Mouse (Mus musculus) heart, adult 2 months (tissue): Measurements from ENCODE around the gene Wwox. TPM values are rescaled to one million over a fixed set of nuclear protein-coding genes. Genes with fewer than 3 reads are reported as not detected.

Experiments used
- DNase-seq, 2 experiments: peaks; one replicate each; pipeline ENCODE4 v3.0.0; 2021
- H3K27ac ChIP-seq: fragments of 200-600 bp; 2 replicates; pipeline ENCODE4 v1.8.1; 2022
- H3K27me3 ChIP-seq: fragments of 200-500 bp; 2 replicates; pipeline ENCODE4 v1.6.1; 2012; ENCODE audit warnings: mild to moderate bottlenecking, low read length, inconsistent platforms, mixed read lengths; ENCODE audit not compliant: control insufficient read depth, insufficient read depth
- H3K36me3 ChIP-seq: fragments of 200-500 bp; 2 replicates; pipeline ENCODE4 v1.6.1; 2012; ENCODE audit warnings: low read length, inconsistent platforms; ENCODE audit not compliant: control insufficient read depth, insufficient read depth
- H3K4me1 ChIP-seq: fragments of 200-500 bp; 2 replicates; pipeline ENCODE4 v1.6.1; 2011; ENCODE audit warnings: low read length; ENCODE audit not compliant: control insufficient read depth, insufficient read depth
- H3K4me3 ChIP-seq: fragments of 200-600 bp; 2 replicates; pipeline ENCODE4 v1.8.1; 2022
- H3K79me2 ChIP-seq: fragments of 200-500 bp; replicated peaks from 2 replicates; pipeline ENCODE4 v1.6.1; 2012; ENCODE audit warnings: mild to moderate bottlenecking, inconsistent platforms, low read length, moderate library complexity, mixed read lengths; ENCODE audit not compliant: control insufficient read depth, insufficient read depth
- H3K9ac ChIP-seq: fragments of 200-500 bp; 2 replicates; pipeline ENCODE4 v1.6.1; 2012; ENCODE audit warnings: low read depth, mild to moderate bottlenecking, control low read depth, inconsistent platforms, low read length, mixed read lengths
- CTCF ChIP-seq: fragments of 200-600 bp; IDR thresholded peaks from 2 replicates; pipeline ENCODE4 v1.8.1; 2022; ENCODE audit warnings: antibody characterized with exemption, mild to moderate bottlenecking, moderate library complexity
- EP300 ChIP-seq: fragments of 200-500 bp; IDR thresholded peaks from 2 replicates; pipeline ENCODE4 v1.6.1; 2011; ENCODE audit warnings: low read depth, low read length, control low read depth; ENCODE audit not compliant: insufficient read depth
- POLR2A ChIP-seq: fragments of 200-500 bp; IDR thresholded peaks from 2 replicates; pipeline ENCODE4 v1.6.1; 2011; ENCODE audit warnings: mild to moderate bottlenecking, low read depth, low read length, control low read depth; ENCODE audit not compliant: insufficient read depth
- WGBS: fragments of 180-500 bp; shearing (Covaris S2); methylation state at CpG from one replicate; pipeline ENCODE4 v1.1.7; 2018; 5-methylcytosine and 5-hydroxymethylcytosine counted together
- intact Hi-C: fragments of 180-260 bp; cut with DNase I; formaldehyde crosslinking; loops from one replicate; pipeline ENCODE4 v1.15.1; 2025
- polyA plus RNA-seq: library from polyadenylated mRNA; depleted of rRNA; stranded (reverse); fragments of >200 nt; gene quantifications from 2 replicates; pipeline ENCODE4 v1.2.3, GENCODE M21; 2012
- total RNA-seq, 2 experiments: library from RNA; stranded (reverse); gene quantifications; 2 replicates each; pipeline ENCODE4 v1.2.3; 2021

The Wwox gene
- total and polyA plus RNA-seq, 3 experiments = 3.3 to 4.6 (median 4.6) TPM

DNA sequence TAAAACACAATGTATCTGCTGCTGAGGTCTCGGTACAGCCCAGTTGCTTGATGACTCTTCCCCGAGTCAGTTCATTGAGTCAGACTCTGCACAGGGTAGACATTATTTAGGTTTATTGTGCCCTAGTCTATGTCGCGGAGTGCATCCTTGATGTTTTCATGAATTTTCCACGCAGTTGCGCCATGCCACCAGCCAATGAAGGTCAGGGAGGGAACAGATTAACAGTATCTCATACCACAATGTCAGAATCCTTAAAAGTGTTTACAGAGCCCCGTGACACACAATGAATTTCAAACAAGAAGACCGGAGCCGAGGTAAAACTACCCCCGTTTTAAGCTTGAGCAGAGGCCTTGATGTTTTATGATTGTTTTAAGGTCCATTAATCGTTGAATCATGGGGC lies 561.3 kb downstream of the Wwox start:
- Histone ChIP-seq H3K79me2 (no peaks in the 10 kb centered on the region), H3K4me1 (no peaks in the 10 kb centered on the region), H3K9ac (no peak overlapping the region), H3K27me3 (no peaks in the 10 kb centered on the region), H3K36me3 (no peaks in the 10 kb centered on the region), H3K27ac (no peak overlapping the region), H3K4me3 (no peak overlapping the region)
- intact Hi-C loops = no loop called here
- no peak for DNase-seq
- WGBS = 97% methylated on average over 11 of the region's 11 CpGs
- TF ChIP-seq CTCF = no peak
- TF ChIP-seq POLR2A = no peak
- no peak for TF ChIP-seq EP300

- no peak for TF ChIP-seq POLR2A
- no peak for TF ChIP-seq EP300
- TF ChIP-seq CTCF = no peak
- H3K27ac ChIP-seq = no peak overlapping the region
- no peaks in the 10 kb centered on the region for H3K27me3 ChIP-seq
- peaks cover 6% of the 10 kb centered on the region; the same call in 1 of the 2 replicates for H3K4me1 ChIP-seq
- H3K36me3 ChIP-seq = no peaks in the 10 kb centered on the region
- WGBS = 82% methylated on average over 3 of the region's 3 CpGs
- DNase-seq = no peak
- H3K9ac ChIP-seq = no peak overlapping the region
- no peaks in the 10 kb centered on the region for H3K79me2 ChIP-seq
- intact Hi-C loops = no loop called here
- H3K4me3 ChIP-seq = no peak overlapping the region
Measured at GRCm38 (mm10) chr8:115005021-115005420, 565.6 kb downstream of the Wwox start.

DNA sequence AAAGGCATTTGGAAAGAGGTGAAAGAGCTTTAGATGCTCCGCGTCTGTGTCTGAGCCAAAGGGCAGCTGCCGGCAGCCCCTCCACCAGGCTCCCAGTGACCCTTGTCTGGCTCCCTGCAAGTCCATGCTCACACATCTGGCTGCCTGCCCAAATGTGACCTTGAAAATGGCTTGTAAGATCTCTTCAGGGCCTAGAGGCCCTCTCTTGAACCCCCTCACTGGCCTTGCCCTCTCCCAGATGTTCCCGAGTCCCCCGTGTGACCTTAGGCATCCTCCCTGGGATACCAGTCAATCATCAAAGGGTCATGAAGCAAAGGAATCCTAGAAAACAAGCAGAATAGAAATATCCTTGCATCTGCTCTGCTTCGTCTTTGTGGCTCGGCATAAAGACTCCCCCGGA lies 567.1 kb downstream of the Wwox start:
- peak in 1 of 2 experiments; percentile 11 for DNase-seq
- 73% methylated on average over 8 of the region's 8 CpGs for WGBS
- no peaks in the 10 kb centered on the region for H3K79me2 ChIP-seq
- H3K27me3 ChIP-seq = no peaks in the 10 kb centered on the region
- no peak overlapping the region for H3K9ac ChIP-seq
- H3K36me3 ChIP-seq = no peaks in the 10 kb centered on the region
- H3K4me3 ChIP-seq = no peak overlapping the region
- intact Hi-C loops = no loop called here
- no peak overlapping the region for H3K27ac ChIP-seq
- H3K4me1 ChIP-seq = peaks cover 6% of the 10 kb centered on the region; the same call in 1 of the 2 replicates
- TF ChIP-seq POLR2A = no peak
- TF ChIP-seq CTCF = no peak
- no peak for TF ChIP-seq EP300

GRCm38 (mm10) chr8:115007280-115007679 lies 567.8 kb downstream of the Wwox start:
- intact Hi-C loops = no loop called here
- Histone ChIP-seq H3K79me2 (no peaks in the 10 kb centered on the region), H3K27me3 (no peaks in the 10 kb centered on the region), H3K9ac (no peak overlapping the region), H3K4me3 (no peak overlapping the region), H3K36me3 (no peaks in the 10 kb centered on the region), H3K4me1 (peaks cover 6% of the 10 kb centered on the region; the same call in 1 of the 2 replicates), H3K27ac (no peak overlapping the region)
- no peak for DNase-seq
- WGBS = 50% methylated on average over 7 of the region's 7 CpGs
- TF ChIP-seq POLR2A = no peak
- TF ChIP-seq EP300 = no peak
- TF ChIP-seq CTCF = no peak

DNA sequence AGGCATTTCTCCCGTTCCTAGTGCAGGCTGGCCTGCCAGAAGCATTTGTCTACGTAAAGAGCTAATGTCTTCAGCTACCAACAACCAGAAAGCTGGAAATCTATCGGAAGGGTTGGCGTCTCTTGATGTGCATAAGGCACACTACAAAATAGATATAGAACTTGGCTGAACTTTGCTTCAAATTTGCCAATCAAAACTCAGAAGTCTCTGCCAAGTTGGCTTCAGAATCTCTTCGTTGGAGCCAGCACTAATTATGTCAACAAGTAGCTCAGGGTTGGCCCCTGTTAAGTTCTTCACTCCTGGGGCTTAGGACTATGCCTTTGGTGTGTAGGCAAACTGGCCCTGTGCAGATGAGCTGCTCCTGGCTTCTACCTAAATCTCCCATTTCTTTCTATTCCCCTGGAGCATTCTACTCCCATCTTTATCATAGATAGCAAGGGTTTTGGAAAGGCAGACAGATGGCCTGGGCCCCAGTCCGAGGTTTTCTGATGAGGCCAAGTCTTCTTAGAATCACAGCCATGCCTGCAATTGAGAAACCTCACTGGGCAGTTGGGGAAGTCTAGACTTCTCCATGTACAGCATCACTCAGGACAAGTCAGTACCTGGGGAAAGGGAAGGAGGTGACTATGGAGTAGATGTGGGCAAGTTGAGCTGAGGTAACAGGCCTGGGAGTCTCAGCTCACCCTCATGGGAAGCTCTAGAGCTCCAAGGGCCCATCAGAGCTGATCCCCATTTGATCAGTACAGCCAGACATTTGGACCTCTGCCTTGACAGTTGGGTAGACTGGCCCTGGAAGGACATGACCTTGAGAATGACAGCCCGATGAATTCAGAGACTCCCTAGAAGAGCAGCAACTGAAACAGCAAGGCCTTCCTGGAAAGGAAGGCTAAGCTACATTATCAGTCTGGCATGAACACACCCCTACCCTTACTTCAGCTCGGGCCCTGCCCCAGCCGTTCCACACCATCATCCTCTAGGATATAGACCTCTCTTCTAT lies 569.5 kb downstream of the Wwox start:
- Histone ChIP-seq H3K79me2 (no peaks in the 10 kb centered on the region), H3K9ac (no peak overlapping the region), H3K27ac (no peak overlapping the region), H3K36me3 (no peaks in the 10 kb centered on the region), H3K27me3 (no peaks in the 10 kb centered on the region), H3K4me1 (peaks cover 6% of the 10 kb centered on the region; the same call in 1 of the 2 replicates), H3K4me3 (no peak overlapping the region)
- TF ChIP-seq EP300 (no peak), CTCF (no peak), POLR2A (no peak)
- peak in 1 of 2 experiments; percentile 37 for DNase-seq
- WGBS = 59% methylated on average over 9 of the region's 9 CpGs
- intact Hi-C loops = no loop called here
